Mouse (Mus musculus) adrenal gland (tissue): ENCODE measurements around the gene Glt8d2.

Experiments
- intact Hi-C: fragments of 180-260 bp; cut with DNase I; formaldehyde crosslinking; loops from one replicate; pipeline ENCODE4 v1.15.1; 2025

Gene Glt8d2

GRCm38 (mm10) chr10:82647205-82647811 is 43.1 kb downstream of the Glt8d2 start:
- intact Hi-C loops = no loop called here

- intact Hi-C loops = no loop called here
These were observed 44.4 kb downstream of the Glt8d2 start for GRCm38 (mm10) chr10:82646083-82646482.

GRCm38 (mm10) chr10:82641481-82641880 is 49.0 kb downstream of the Glt8d2 start:
- intact Hi-C loops = no loop called here

- intact Hi-C loops = no loop called here
These were observed 51.3 kb downstream of the Glt8d2 start for GRCm38 (mm10) chr10:82639032-82639698.

GRCm38 (mm10) chr10:82636321-82636720 is 54.1 kb downstream of the Glt8d2 start:
- intact Hi-C loops = no loop called here

GRCm38 (mm10) chr10:82634348-82634747 is 56.1 kb downstream of the Glt8d2 start:
- intact Hi-C loops = no loop called here

GRCm38 (mm10) chr10:82632496-82633280 is 57.8 kb downstream of the Glt8d2 start:
- intact Hi-C loops = no loop called here

GRCm38 (mm10) chr10:82631133-82631532 is 59.3 kb downstream of the Glt8d2 start:
- intact Hi-C loops = no loop called here

- intact Hi-C loops = no loop called here
These were observed 60.0 kb downstream of the Glt8d2 start for GRCm38 (mm10) chr10:82630497-82630896.

GRCm38 (mm10) chr10:82629586-82630255 is 60.7 kb downstream of the Glt8d2 start, which contains the start of gene Tdg:
Gene Tdg (plus strand): TSS chr10:82629828.
- intact Hi-C loops = loop anchor here (10.0 kb wide), 1 partner anchor 1005 kb away; the partner anchor contains the start of genes Ankrd24 and Sirt6

GRCm38 (mm10) chr10:82629111-82629585 is 61.3 kb downstream of the Glt8d2 start:
- intact Hi-C loops = loop anchor here (10.0 kb wide), 1 partner anchor 1004 kb away; the partner anchor contains the start of genes Ankrd24 and Sirt6

GRCm38 (mm10) chr10:82623553-82623932 is 66.9 kb downstream of the Glt8d2 start:
- intact Hi-C loops = loop anchor here (10.0 kb wide), 1 partner anchor 999 kb away; the partner anchor contains the start of genes Ankrd24 and Sirt6

- intact Hi-C loops = loop anchor here (10.0 kb wide), 1 partner anchor 998 kb away; the partner anchor contains the start of genes Ankrd24 and Sirt6
These were observed 67.5 kb downstream of the Glt8d2 start, which contains the start of gene 1190007I07Rik for GRCm38 (mm10) chr10:82622671-82623552. Gene 1190007I07Rik (minus strand): TSS chr10:82623228.

- intact Hi-C loops = loop anchor here (10.0 kb wide), 1 partner anchor 997 kb away; the partner anchor contains the start of genes Ankrd24 and Sirt6
These were observed 68.2 kb downstream of the Glt8d2 start for GRCm38 (mm10) chr10:82622235-82622634.
